Mouse (Mus musculus) cortical plate, adult 2 months (tissue): ENCODE measurements around the gene Psmd8.

Experiments
- CTCF ChIP-seq: fragments of 200-500 bp; IDR thresholded peaks from 2 replicates; pipeline ENCODE4 v1.5.1; 2011; ENCODE audit warnings: mild to moderate bottlenecking, control low read depth, low read length; ENCODE audit not compliant: insufficient read depth; ENCODE audit errors: extremely low read depth
- POLR2A ChIP-seq: fragments of 200-500 bp; IDR thresholded peaks from 2 replicates; pipeline ENCODE4 v1.6.1; 2011; ENCODE audit warnings: mild to moderate bottlenecking, low read length, control low read depth; ENCODE audit not compliant: insufficient read depth; ENCODE audit errors: extremely low read depth

- no peak for TF ChIP-seq CTCF
- no peak for TF ChIP-seq POLR2A
Observed at GRCm38 (mm10) chr7:29225520-29225919, 45.0 kb upstream of the Psmd8 start.
